Mouse (Mus musculus): ENCODE measurements around the gene Ypel4. TPM values are rescaled to one million over a fixed set of nuclear protein-coding genes. Genes with fewer than 3 reads are reported as not detected.
A peak's percentile ranks its signal among the peaks of the same experiment; 100 is the strongest.

The Ypel4 gene
- polyA plus RNA-seq, 1 experiment, result 0.70 TPM

- peaks cover 8% of the 10 kb centered on the region for H3K4me1 ChIP-seq (ENCODE audit: control insufficient read depth, insufficient read depth, low read length)
- H3K4me3 ChIP-seq (ENCODE audit: insufficient read depth, low read length), result peak overlapping the region; percentile 84
- H3K27ac ChIP-seq (ENCODE audit: insufficient read depth, low read depth, low read length), result peak overlapping the region; percentile 86
- TF ChIP-seq CTCF (IDR thresholded peaks at IDR 0.05; ENCODE audit: low read depth, low read length) (no peak), POLR2A (IDR thresholded peaks at IDR 0.05; ENCODE audit: borderline replicate concordance, low read depth, low read length) (no peak)
These were observed 19.4 kb upstream of the Ypel4 start for GRCm38 (mm10) chr2:84714422-84714810.

GRCm38 (mm10) chr2:84714811-84715561, 18.9 kb upstream of the Ypel4 start, which contains the start of gene Zdhhc5:
Gene Zdhhc5 (minus strand): TSS chr2:84715180.
- peaks cover 8% of the 10 kb centered on the region for H3K4me1 ChIP-seq (ENCODE audit: control insufficient read depth, insufficient read depth, low read length)
- TF ChIP-seq CTCF (IDR thresholded peaks at IDR 0.05; ENCODE audit: low read depth, low read length) (no peak), POLR2A (IDR thresholded peaks at IDR 0.05; ENCODE audit: borderline replicate concordance, low read depth, low read length) (no peak)
- H3K4me3 ChIP-seq (ENCODE audit: insufficient read depth, low read length), result peak within 1 kb of the TSS; percentile 84
- H3K27ac ChIP-seq (ENCODE audit: insufficient read depth, low read depth, low read length), result peak within 1 kb of the TSS; percentile 86

GRCm38 (mm10) chr2:84715562-84716361, 18.1 kb upstream of the Ypel4 start:
- Histone ChIP-seq H3K4me3 (ENCODE audit: insufficient read depth, low read length) (peak overlapping the region; percentile 84), H3K27ac (ENCODE audit: insufficient read depth, low read depth, low read length) (peak overlapping the region; percentile 74), H3K4me1 (ENCODE audit: control insufficient read depth, insufficient read depth, low read length) (peaks cover 8% of the 10 kb centered on the region)
- no peak for TF ChIP-seq POLR2A (IDR thresholded peaks at IDR 0.05; ENCODE audit: borderline replicate concordance, low read depth, low read length)
- TF ChIP-seq CTCF (IDR thresholded peaks at IDR 0.05; ENCODE audit: low read depth, low read length), result no peak

DNA sequence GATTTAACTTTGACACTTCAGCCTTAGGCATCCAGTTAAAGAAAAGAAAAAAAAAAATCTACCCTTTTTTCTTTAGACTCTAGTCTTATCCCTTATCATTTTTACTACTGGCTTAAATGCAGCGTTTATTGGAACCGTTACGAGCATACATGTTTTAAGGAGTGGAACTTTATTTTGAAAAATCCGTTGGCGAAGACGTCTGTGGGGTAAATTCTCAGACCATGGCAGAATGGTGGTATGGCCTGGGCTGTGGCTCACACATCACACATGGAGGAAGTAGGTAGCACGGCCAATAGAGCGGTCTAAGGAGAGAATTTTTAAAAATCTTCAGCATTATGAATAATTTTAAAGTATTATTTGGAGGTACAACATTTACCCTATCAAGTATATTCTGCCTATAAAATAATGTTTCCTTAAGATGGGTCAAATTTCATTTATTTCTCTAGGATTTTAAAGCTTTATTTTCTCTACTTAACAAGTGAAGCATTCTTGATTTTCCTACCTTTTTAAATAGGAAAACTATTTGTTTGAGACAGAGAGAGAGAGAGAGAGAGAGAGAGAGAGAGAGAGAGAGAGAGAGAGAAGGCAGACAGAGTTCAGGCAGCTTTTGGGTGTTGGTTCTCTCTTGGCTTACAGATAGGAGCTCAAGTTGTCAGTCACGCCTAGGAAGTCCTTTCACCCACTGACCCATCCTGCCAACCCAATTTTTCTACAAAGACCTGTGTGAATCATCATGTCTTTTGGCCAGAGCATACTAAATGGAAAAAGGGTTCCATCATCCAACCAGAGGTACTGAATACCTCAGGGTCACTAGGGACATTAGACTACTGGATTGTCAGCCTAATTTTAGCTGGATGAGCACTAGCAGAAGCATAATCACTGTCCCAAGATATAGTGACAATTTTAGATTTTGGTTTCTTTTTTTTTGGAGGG, 17.2 kb upstream of the Ypel4 start:
- TF ChIP-seq POLR2A (IDR thresholded peaks at IDR 0.05; ENCODE audit: borderline replicate concordance, low read depth, low read length), result no peak
- no peak for TF ChIP-seq CTCF (IDR thresholded peaks at IDR 0.05; ENCODE audit: low read depth, low read length)
- H3K27ac ChIP-seq (ENCODE audit: insufficient read depth, low read depth, low read length), result peak overlapping the region; percentile 66

DNA sequence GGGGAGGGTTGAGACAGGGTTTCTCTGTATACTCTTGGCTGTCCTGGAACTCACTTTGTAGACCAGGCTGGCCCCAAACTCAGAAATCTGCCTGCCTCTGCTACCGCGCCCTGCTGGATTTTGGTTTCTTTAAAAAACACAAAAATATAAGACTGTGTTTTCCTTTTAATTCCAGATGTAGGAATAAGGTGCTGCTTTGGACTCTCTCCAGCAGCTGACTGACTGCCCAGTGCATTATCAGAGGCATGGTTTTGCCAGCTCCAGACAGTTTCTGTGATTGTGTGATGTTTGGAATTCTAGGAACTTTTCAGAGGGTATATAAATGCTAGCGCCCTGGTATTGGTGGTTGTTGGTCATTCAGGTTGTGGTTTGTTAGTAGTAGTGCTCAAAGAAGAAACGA, 16.5 kb upstream of the Ypel4 start:
- no peak overlapping the region for H3K27ac ChIP-seq (ENCODE audit: insufficient read depth, low read depth, low read length)
- no peak overlapping the region for H3K4me3 ChIP-seq (ENCODE audit: insufficient read depth, low read length)
- TF ChIP-seq POLR2A (IDR thresholded peaks at IDR 0.05; ENCODE audit: borderline replicate concordance, low read depth, low read length), result no peak
- TF ChIP-seq CTCF (IDR thresholded peaks at IDR 0.05; ENCODE audit: low read depth, low read length), result no peak
- H3K4me1 ChIP-seq (ENCODE audit: control insufficient read depth, insufficient read depth, low read length), result peaks cover 8% of the 10 kb centered on the region

More for the DNA sequence above, 17.2 kb upstream of the Ypel4 start:
- Histone ChIP-seq H3K4me3 (ENCODE audit: insufficient read depth, low read length) (peak overlapping the region; percentile 84), H3K4me1 (ENCODE audit: control insufficient read depth, insufficient read depth, low read length) (peaks cover 8% of the 10 kb centered on the region)

DNA sequence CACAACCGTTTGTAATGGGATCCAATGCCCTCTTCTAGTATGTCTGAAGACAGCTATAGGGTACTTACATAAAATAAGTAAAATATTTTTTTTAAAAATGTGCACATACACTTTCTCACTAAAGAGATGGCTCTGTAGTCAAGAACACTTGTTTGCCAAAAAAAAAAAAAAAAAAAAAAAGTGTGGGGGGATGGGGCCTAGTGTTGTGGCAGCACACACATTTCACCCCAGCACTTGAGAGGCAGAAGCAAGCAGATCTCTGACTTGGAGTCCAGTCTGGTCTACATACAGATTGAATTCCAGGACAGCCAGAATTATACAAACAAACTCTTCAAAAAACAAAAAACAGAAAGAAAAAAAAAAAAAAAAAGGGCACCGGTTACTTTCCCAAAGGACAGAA, 13.1 kb upstream of the Ypel4 start:
- TF ChIP-seq POLR2A (IDR thresholded peaks at IDR 0.05; ENCODE audit: borderline replicate concordance, low read depth, low read length) (no peak), CTCF (IDR thresholded peaks at IDR 0.05; ENCODE audit: low read depth, low read length) (no peak)
- H3K4me1 ChIP-seq (ENCODE audit: control insufficient read depth, insufficient read depth, low read length), result peaks cover 10% of the 10 kb centered on the region
- no peak overlapping the region for H3K4me3 ChIP-seq (ENCODE audit: insufficient read depth, low read length)
- H3K27ac ChIP-seq (ENCODE audit: insufficient read depth, low read depth, low read length), result no peak overlapping the region

DNA sequence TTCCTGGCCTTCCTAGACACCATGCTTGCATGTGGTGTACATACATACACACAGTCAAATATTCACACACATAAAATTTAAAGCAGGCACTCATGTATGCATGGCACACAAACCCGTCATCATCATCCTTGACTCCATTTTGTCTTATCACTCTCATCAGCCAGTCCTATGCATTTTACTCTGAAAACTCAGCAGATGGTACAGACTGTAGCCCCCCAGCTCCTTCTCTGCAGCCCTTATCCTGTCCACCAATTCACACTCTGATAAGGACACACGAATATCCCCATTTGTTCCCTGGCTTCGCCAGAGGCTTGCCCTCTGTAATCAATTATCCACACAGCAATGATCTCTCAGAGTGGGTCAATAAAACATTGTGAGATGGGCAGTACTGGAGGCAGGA, 12.7 kb upstream of the Ypel4 start:
- H3K4me1 ChIP-seq (ENCODE audit: control insufficient read depth, insufficient read depth, low read length), result peaks cover 14% of the 10 kb centered on the region
- H3K4me3 ChIP-seq (ENCODE audit: insufficient read depth, low read length), result no peak overlapping the region
- TF ChIP-seq CTCF (IDR thresholded peaks at IDR 0.05; ENCODE audit: low read depth, low read length), result no peak
- no peak for TF ChIP-seq POLR2A (IDR thresholded peaks at IDR 0.05; ENCODE audit: borderline replicate concordance, low read depth, low read length)
- no peak overlapping the region for H3K27ac ChIP-seq (ENCODE audit: insufficient read depth, low read depth, low read length)

GRCm38 (mm10) chr2:84723856-84724255, 10.0 kb upstream of the Ypel4 start:
- no peak for TF ChIP-seq CTCF (IDR thresholded peaks at IDR 0.05; ENCODE audit: low read depth, low read length)
- Histone ChIP-seq H3K4me1 (ENCODE audit: control insufficient read depth, insufficient read depth, low read length) (peaks cover 9% of the 10 kb centered on the region), H3K4me3 (ENCODE audit: insufficient read depth, low read length) (no peak overlapping the region), H3K27ac (ENCODE audit: insufficient read depth, low read depth, low read length) (no peak overlapping the region)

- H3K4me3 ChIP-seq (ENCODE audit: insufficient read depth, low read length), result peak overlapping the region; percentile 68
These were observed 8.1 kb upstream of the Ypel4 start for GRCm38 (mm10) chr2:84725770-84726169.

More at GRCm38 (mm10) chr2:84725770-84726169, 8.1 kb upstream of the Ypel4 start:
- no peak for TF ChIP-seq POLR2A (IDR thresholded peaks at IDR 0.05; ENCODE audit: borderline replicate concordance, low read depth, low read length)
- no peak for TF ChIP-seq CTCF (IDR thresholded peaks at IDR 0.05; ENCODE audit: low read depth, low read length)
- peaks cover 9% of the 10 kb centered on the region for H3K4me1 ChIP-seq (ENCODE audit: control insufficient read depth, insufficient read depth, low read length)
- no peak overlapping the region for H3K27ac ChIP-seq (ENCODE audit: insufficient read depth, low read depth, low read length)

Data from bone marrow macrophage, adult 2 months (primary cell).